Mouse (Mus musculus): ENCODE measurements around the gene Nsrp1.

DNA sequence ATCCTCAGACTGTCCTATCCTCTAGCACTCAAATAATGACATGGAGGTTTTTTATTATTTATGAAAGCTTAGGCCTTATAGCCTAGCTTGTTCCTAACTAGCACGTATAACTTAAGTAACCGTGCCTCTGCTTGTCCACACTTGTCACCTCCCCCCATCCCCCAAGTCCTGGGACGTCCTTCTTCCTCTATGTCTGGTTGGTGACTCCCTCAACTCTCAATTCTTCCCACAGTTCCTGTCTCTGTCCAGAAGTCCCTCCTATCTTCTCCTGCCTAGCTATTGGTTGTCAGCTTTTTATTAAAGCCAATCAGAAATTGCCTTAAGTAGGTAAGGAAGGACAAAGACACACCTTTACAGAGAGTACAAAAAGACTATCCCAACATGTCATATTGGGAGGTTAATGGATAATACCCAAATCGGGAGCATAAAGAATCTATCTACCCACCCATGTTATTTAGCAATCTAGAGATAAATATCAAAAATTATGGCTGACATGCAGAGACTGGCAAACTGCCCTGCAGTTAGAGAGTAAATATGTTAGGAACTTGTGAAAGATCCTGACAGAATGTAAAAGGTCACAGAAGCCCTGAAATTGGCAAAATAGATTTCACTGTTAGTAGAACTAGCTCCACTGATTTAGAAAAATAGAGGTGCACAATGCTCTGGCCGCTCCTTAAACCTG lies 5.9 kb upstream of the Nsrp1 start:
- TF ChIP-seq CTCF (IDR thresholded peaks at IDR 0.05; ENCODE audit: control insufficient read depth, insufficient read depth, low read length) = no peak
- TF ChIP-seq POLR2A (IDR thresholded peaks at IDR 0.05; ENCODE audit: borderline replicate concordance, control insufficient read depth, low read depth, low read length) = no peak

All from bone marrow, adult 2 months (tissue).